Mouse (Mus musculus) liver, embryonic 13.5 days (tissue): ENCODE measurements around the gene Ovca2. TPM values are rescaled to one million over a fixed set of nuclear protein-coding genes. Genes with fewer than 3 reads are reported as not detected.

Experiments
- ATAC-seq: fragments of 200-750 bp; cut with Nextera tagmentation; 2 replicates; pipeline ENCODE4 v1.8.0; 2017; ENCODE audit warnings: low read depth, mild to moderate bottlenecking, moderate number of reproducible peaks, moderate library complexity
- DNase-seq: peaks from one replicate; pipeline ENCODE4 v3.0.0; 2022
- H3K27ac ChIP-seq: fragments of 300-500 bp; sonication (generic); 2 replicates; pipeline ENCODE4 v1.5.1; 2015; ENCODE audit warnings: moderate library complexity, mild to moderate bottlenecking, inconsistent platforms
- H3K27me3 ChIP-seq: fragments of 300-500 bp; sonication (generic); 2 replicates; pipeline ENCODE4 v1.6.1; 2015; ENCODE audit warnings: mild to moderate bottlenecking, inconsistent platforms
- H3K36me3 ChIP-seq: fragments of 300-500 bp; sonication (generic); 2 replicates; pipeline ENCODE4 v1.6.1; 2015; ENCODE audit warnings: mild to moderate bottlenecking, inconsistent platforms
- H3K4me1 ChIP-seq: fragments of 300-500 bp; sonication (generic); replicated peaks from 2 replicates; pipeline ENCODE4 v1.6.1; 2015; ENCODE audit warnings: inconsistent platforms
- H3K4me2 ChIP-seq: fragments of 300-500 bp; sonication (generic); 2 replicates; pipeline ENCODE4 v1.6.1; 2015; ENCODE audit warnings: inconsistent platforms, mild to moderate bottlenecking, moderate library complexity
- H3K4me3 ChIP-seq: fragments of 300-500 bp; sonication (generic); replicated peaks from 2 replicates; pipeline ENCODE4 v1.5.1; 2015; ENCODE audit warnings: mild to moderate bottlenecking, inconsistent platforms
- H3K9ac ChIP-seq: fragments of 300-500 bp; sonication (generic); 2 replicates; pipeline ENCODE4 v1.6.1; 2015; ENCODE audit warnings: mild to moderate bottlenecking, inconsistent platforms
- H3K9me3 ChIP-seq: fragments of 300-500 bp; sonication (generic); replicated peaks from 2 replicates; pipeline ENCODE4 v1.6.1; 2016; ENCODE audit warnings: inconsistent platforms
- WGBS: fragments of 180-500 bp; shearing (Covaris S2); methylation state at CpG from one replicate; pipeline ENCODE4 v1.1.7; 2015; ENCODE audit not compliant: insufficient replicate concordance; 5-methylcytosine and 5-hydroxymethylcytosine counted together
- microRNA counts: library from miRNA; unstranded; fragments of <30 nt; microRNA quantifications from one replicate; lab custom pipeline; 2016
- microRNA-seq: library from miRNA; unstranded; fragments of <30 nt; microRNA quantifications from one replicate; pipeline ENCODE4, GENCODE M21; 2016
- polyA plus RNA-seq: library from polyadenylated mRNA; unstranded; fragments of >200 nt; fragmentation: Nextera tagmentation; extraction: Ambion mirVana; gene quantifications from 2 replicates; pipeline ENCODE4 v1.2.1, GENCODE M21; 2015

Gene Ovca2
- polyA plus RNA-seq, 1 experiment from 2014 or later = 13.3 TPM

DNA sequence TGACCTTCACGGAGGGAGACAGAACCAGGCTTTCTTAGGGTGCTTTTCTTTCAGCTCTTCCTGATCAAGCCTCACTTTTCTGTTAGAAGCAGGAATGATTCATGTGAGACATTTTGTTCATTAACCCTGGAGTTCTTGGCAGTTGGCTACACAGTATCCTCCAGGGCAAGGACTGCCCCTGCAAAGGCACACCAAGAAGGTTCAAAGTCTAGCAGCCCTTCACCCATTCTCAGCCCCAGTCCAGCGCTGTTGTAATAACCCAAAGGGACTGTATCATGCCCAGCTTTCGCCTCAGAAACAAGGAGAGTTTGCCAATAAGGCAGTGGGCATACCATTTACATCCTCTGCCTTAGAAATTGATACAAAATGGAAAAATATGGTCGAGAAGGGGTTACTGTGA lies 43.3 kb downstream of the Ovca2 start:
- no peak overlapping the region for H3K4me3 ChIP-seq
- no peak for DNase-seq
- H3K4me2 ChIP-seq = no peak overlapping the region

DNA sequence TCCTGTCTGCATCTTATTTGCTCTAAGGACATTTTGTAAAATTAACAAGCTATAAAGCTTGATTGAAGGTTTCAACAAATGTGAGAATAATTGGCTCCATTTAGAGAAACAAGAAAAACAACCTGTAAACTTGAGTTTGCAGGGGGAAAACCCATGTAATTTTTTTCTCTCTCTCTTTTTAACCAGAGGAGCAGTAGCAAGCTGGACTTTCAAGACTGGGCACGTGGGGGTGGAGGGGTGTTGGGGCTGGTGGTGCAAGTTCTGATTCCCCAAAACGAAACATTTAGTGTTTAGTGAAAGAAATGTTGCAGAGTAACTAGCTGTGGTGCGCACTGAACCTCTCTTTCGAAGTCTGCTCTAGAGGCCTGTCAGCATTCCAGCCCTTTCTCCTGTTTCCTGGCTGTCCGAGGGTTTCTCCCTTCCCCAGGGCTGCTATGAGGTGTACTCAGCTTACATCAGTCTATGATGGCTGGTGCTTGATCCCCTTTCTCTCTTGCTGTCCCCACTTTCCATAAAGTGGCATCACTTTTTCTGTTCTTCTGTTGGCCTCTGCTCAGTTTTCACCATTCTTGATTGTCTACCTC lies 44.1 kb downstream of the Ovca2 start:
- WGBS = 68% methylated on average over 5 of the region's 5 CpGs
- Histone ChIP-seq H3K27me3 (no peaks in the 10 kb centered on the region), H3K4me2 (no peak overlapping the region), H3K4me3 (no peak overlapping the region), H3K9me3 (no peaks in the 10 kb centered on the region), H3K4me1 (peaks cover 33% of the 10 kb centered on the region), H3K36me3 (no peaks in the 10 kb centered on the region), H3K9ac (no peak overlapping the region), H3K27ac (no peak overlapping the region)
- no peak for DNase-seq
- ATAC-seq = no peak

More for the DNA sequence above, 43.3 kb downstream of the Ovca2 start:
- Histone ChIP-seq H3K27ac (no peak overlapping the region), H3K36me3 (no peaks in the 10 kb centered on the region), H3K9ac (no peak overlapping the region), H3K4me1 (peaks cover 39% of the 10 kb centered on the region), H3K27me3 (no peaks in the 10 kb centered on the region), H3K9me3 (no peaks in the 10 kb centered on the region)
- no peak for ATAC-seq
- WGBS = 76% methylated on average over 4 of the region's 4 CpGs

DNA sequence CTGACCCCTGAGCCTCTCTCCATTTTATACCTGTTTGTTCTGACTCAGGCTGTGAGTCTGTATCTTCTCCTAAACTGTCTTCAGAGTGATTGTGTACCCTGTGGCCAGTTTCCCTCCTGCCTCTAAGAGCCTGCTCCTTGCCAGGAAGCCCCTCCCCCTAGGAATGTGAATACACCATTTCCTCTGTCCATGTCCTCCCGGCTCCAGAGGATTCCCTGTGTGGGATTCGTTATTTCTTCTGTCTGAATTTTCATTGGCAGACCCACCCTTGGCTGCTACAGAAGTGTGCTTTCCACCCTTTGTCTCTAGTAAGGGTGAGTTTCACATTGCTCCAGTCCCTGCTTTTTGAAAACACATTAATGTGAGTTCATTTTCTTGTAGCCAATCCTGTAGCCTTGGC lies 44.7 kb downstream of the Ovca2 start:
- Histone ChIP-seq H3K4me3 (no peak overlapping the region), H3K36me3 (no peaks in the 10 kb centered on the region), H3K9me3 (no peaks in the 10 kb centered on the region), H3K27me3 (no peaks in the 10 kb centered on the region), H3K4me2 (no peak overlapping the region), H3K4me1 (peaks cover 27% of the 10 kb centered on the region), H3K9ac (no peak overlapping the region), H3K27ac (no peak overlapping the region)
- no peak for ATAC-seq
- DNase-seq = no peak
- WGBS = 40% methylated on average over 2 of the region's 2 CpGs

GRCm38 (mm10) chr11:75133391-75133790 lies 45.2 kb downstream of the Ovca2 start:
- H3K4me3 ChIP-seq = no peak overlapping the region
- no peak overlapping the region for H3K9ac ChIP-seq
- no peaks in the 10 kb centered on the region for H3K27me3 ChIP-seq
- DNase-seq (no peak), ATAC-seq (no peak)
- H3K27ac ChIP-seq = no peak overlapping the region
- H3K36me3 ChIP-seq = no peaks in the 10 kb centered on the region
- H3K4me1 ChIP-seq = peaks cover 21% of the 10 kb centered on the region
- H3K9me3 ChIP-seq = no peaks in the 10 kb centered on the region
- 88% methylated on average over 5 of the region's 5 CpGs for WGBS
- H3K4me2 ChIP-seq = no peak overlapping the region

- H3K4me1 ChIP-seq = peaks cover 12% of the 10 kb centered on the region
- no peaks in the 10 kb centered on the region for H3K27me3 ChIP-seq
- no peaks in the 10 kb centered on the region for H3K9me3 ChIP-seq
- H3K9ac ChIP-seq = no peak overlapping the region
- H3K36me3 ChIP-seq = no peaks in the 10 kb centered on the region
- ATAC-seq (no peak), DNase-seq (no peak)
- H3K27ac ChIP-seq = no peak overlapping the region
- no peak overlapping the region for H3K4me3 ChIP-seq
- WGBS = 86% methylated on average over 5 of the region's 5 CpGs
- no peak overlapping the region for H3K4me2 ChIP-seq
Observed at GRCm38 (mm10) chr11:75132278-75132677, 46.4 kb downstream of the Ovca2 start.

DNA sequence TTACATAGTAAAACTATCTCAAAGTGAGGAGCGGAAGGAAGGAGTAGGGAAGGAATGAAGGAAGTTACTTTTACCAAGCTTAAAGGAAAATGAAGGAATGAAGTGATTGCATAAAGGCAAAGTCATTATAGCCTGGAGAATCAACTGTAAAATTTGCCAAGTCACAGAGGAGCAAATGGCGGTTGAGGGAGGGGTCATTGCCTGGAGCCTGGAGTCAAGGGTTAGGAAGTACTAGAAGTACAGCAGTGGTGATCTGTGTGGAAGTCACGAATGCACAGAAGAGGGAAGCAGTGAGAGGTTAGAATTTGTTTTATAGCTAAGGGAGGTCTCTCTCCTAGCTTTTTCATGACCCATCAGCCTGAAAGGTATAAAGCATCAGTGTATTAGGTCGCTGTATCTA lies 47.3 kb downstream of the Ovca2 start:
- H3K4me2 ChIP-seq = no peak overlapping the region
- H3K9me3 ChIP-seq = no peaks in the 10 kb centered on the region
- no peak overlapping the region for H3K9ac ChIP-seq
- H3K27ac ChIP-seq = no peak overlapping the region
- no peaks in the 10 kb centered on the region for H3K27me3 ChIP-seq
- H3K4me1 ChIP-seq = peaks cover 2% of the 10 kb centered on the region; the same call in 1 of the 2 replicates
- DNase-seq (no peak), ATAC-seq (no peak)
- 61% methylated on average over 4 of the region's 4 CpGs for WGBS
- H3K4me3 ChIP-seq = no peak overlapping the region
- no peaks in the 10 kb centered on the region for H3K36me3 ChIP-seq

DNA sequence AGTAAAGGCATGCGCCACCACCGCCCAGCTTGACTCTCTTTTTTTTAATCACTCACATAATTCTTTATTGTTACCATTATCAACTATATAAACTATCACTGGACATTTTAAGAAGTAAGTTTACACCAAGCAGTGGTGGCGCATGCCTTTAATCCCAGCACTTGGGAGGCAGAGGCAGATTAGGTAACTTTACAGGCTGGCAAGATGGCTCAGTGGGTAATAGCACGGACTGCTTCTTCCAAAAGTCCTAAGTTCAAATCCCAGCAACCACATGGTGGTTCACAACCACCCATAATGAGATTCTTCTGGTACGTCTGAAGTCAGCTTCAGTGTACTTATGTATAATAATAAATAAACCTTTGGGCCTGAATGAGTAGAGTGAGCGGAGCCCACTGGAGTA lies 49.2 kb downstream of the Ovca2 start:
- no peak overlapping the region for H3K4me3 ChIP-seq
- ATAC-seq (no peak), DNase-seq (no peak)
- no peak overlapping the region for H3K4me2 ChIP-seq
- H3K27me3 ChIP-seq = no peaks in the 10 kb centered on the region
- 89% methylated on average over 6 of the region's 6 CpGs for WGBS
- H3K36me3 ChIP-seq = no peaks in the 10 kb centered on the region
- H3K27ac ChIP-seq = no peak overlapping the region
- no peak overlapping the region for H3K9ac ChIP-seq
- 0 out of 2 replicates have a peak, but pooled peaks cover 1% of the 10 kb centered on the region for H3K4me1 ChIP-seq
- no peaks in the 10 kb centered on the region for H3K9me3 ChIP-seq

- WGBS = 79% methylated on average over 3 of the region's 3 CpGs
- no peak for DNase-seq
- Histone ChIP-seq H3K4me3 (no peak overlapping the region), H3K27me3 (no peaks in the 10 kb centered on the region), H3K27ac (no peak overlapping the region), H3K9me3 (no peaks in the 10 kb centered on the region), H3K36me3 (no peaks in the 10 kb centered on the region), H3K9ac (no peak overlapping the region), H3K4me2 (no peak overlapping the region), H3K4me1 (0 out of 2 replicates have a peak, but pooled peaks cover 5% of the 10 kb centered on the region)
- no peak for ATAC-seq
Observed at GRCm38 (mm10) chr11:75126384-75126783, 52.3 kb downstream of the Ovca2 start.

MicroRNA genes within 50 kb of the gene (microRNA counts, 519-probe panel; counts per million panel counts)
- 114 counts per million for microRNA mmu-miR-132 (lab: Ali Mortazavi, UCI)
- 114 counts per million for microRNA mmu-miR-212 (lab: Ali Mortazavi, UCI)

Small RNAs within 50 kb of the gene (microRNA-seq; reads per million reads assigned to microRNA genes)
- gene Mir132 = 152 reads per million, percentile 56 among the genes with 10 or more reads in this experiment
- gene Mir212 = 12.0 reads per million, percentile 26 among the genes with 10 or more reads in this experiment

Other genes starting within 250 kb of the Ovca2 start
- 1.2 and 1.5 TPM in 2 replicates for gene Hic1, start 9.3 kb downstream of the Ovca2 start, polyA plus RNA-seq
- 13.8 and 15.8 TPM in 2 replicates for gene Dph1, start 12.4 kb upstream of the Ovca2 start, polyA plus RNA-seq
- 0.78 and 0.97 TPM in 2 replicates for gene Rtn4rl1, start 14.9 kb upstream of the Ovca2 start, polyA plus RNA-seq
- gene Rpa1, start 169.5 kb upstream of the Ovca2 start, polyA plus RNA-seq = 113 and 137 TPM in 2 replicates
- gene Smyd4, start 169.6 kb upstream of the Ovca2 start, polyA plus RNA-seq = 5.1 and 6.6 TPM in 2 replicates
- gene Serpinf1, start 243.9 kb upstream of the Ovca2 start, polyA plus RNA-seq = 179 and 181 TPM in 2 replicates